Mouse (Mus musculus): ENCODE measurements around the gene Nxph3.

The Nxph3 gene

GRCm38 (mm10) chr11:95493010-95493409 lies 21.4 kb downstream of the Nxph3 start:
- DNase-seq (ENCODE audit: low spot score) = no peak

GRCm38 (mm10) chr11:95492256-95492655 lies 22.1 kb downstream of the Nxph3 start:
- no peak for DNase-seq (ENCODE audit: low spot score)

DNA sequence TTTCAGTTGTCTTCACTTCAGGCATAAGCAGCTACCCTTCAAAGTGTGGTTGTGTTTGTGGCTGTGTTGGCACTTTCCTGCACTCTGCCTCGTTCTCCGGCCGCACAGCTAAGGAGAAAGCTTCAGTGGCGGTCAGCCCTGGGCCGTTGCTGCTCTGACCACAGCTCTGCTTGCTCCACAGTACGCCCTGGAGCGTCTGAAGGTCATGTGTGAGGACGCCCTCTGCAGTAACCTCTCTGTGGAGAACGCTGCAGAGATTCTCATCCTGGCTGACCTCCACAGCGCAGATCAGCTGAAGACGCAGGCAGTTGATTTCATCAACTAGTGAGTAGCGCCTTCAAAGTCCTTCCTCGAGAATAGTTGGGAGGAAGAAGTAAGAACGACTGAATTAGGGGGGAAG lies 24.3 kb downstream of the Nxph3 start:
- no peak for DNase-seq (ENCODE audit: low spot score)

DNA sequence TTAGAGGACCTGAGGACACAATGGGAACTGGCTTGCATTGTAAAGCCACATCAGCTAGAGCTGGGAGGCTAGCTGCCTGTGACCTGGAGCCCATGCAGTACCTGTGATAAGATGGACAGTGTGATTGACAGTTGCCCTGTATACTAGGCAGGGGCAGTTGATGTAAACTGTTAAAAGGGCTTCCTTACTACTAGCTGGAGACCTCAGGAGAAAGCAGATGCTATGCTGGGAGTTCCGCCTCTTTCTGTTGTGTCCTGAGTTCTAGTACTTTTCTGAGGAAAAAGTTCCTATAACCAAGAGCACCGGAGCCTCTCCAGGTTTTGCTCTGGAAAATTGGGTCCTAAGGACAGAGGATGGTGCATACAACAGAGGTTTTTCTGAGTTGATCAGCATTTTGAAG lies 27.1 kb downstream of the Nxph3 start:
- no peak for DNase-seq (ENCODE audit: low spot score)

DNA sequence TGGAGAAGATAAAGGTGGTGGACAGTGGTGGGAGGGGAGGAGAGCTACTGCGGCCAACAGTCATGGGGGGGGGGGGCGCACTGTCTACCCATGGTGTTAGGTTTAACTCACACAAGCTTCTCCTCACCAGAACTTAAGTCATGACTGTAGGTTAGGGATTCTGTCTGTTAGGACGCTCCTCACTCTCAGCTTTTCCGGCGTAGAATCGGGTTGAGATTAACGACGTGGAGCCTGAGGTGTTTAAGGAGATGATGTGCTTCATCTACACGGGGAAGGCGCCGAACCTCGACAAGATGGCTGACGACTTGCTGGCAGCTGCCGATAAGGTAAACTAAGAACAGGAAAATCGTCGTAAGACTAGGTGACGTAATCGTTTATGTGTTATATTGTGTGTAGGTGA lies 28.7 kb downstream of the Nxph3 start:
- no peak for DNase-seq (ENCODE audit: low spot score)

DNA sequence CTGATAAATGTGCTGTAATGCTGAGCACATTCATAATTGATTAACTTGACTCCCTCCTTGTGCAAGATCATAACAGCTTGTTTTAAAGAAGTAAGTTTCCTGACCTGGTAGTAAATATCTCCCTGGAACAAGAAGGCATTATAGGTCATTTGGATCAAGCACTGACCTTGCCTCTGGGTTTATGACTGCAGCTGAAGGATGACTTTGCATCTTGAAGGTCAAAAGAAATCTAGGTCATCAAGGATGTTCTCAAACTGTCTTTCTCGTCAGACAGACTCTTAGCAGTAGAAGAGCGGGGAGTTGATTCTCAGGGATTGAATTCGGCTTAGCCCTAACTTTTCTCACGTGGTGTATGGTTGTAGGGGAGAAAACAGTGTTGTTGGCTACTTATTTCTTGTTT lies 33.7 kb downstream of the Nxph3 start:
- no peak for DNase-seq (ENCODE audit: low spot score)

GRCm38 (mm10) chr11:95479458-95479857 lies 34.9 kb downstream of the Nxph3 start:
- DNase-seq (ENCODE audit: low spot score) = no peak

GRCm38 (mm10) chr11:95476323-95476722 lies 38.0 kb downstream of the Nxph3 start:
- no peak for DNase-seq (ENCODE audit: low spot score)

GRCm38 (mm10) chr11:95473456-95473855 lies 40.9 kb downstream of the Nxph3 start:
- DNase-seq (ENCODE audit: low spot score) = no peak

DNA sequence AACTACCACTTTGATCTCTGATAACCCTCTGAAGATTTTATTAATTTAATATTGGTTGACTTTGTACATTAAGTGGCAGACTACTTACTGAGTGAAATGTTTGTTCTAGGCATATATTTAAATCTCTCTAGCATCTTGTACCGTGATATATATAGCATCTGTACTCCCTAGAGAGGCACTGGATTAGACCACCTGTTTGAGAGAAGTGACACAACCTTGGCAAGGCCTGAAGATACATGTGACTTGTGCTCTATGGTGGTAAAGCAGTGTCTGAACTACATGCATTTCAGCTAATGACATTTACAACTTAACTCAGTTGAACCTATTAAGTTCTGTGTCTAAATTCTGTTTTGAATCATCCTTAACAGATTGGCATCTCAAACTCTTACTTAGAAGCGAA lies 41.4 kb downstream of the Nxph3 start:
- DNase-seq (ENCODE audit: low spot score) = no peak

- DNase-seq (ENCODE audit: low spot score) = no peak
Observed at GRCm38 (mm10) chr11:95467731-95468130, 46.6 kb downstream of the Nxph3 start.

DNA sequence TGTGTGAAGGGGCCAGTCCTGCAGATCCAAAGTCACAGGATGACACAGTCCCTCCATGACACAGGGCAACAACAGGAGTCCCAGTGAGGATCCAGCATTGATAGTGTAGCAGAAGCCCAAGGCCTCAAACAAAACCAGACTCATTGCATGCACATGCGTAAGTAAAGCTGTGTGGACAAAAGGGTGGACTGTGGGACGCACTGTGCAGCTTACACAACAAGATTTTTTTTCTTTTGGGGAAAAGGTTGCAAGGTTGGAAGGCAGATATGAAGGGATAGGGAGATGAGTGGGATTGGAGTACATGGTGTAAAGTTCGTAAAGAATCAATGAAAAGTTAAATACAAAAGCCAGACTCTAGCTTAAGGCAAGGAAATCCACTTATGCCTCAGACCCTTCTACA lies 52.2 kb downstream of the Nxph3 start:
- DNase-seq (ENCODE audit: low spot score) = no peak

GRCm38 (mm10) chr11:95460872-95461271 lies 53.5 kb downstream of the Nxph3 start:
- DNase-seq (ENCODE audit: low spot score) = no peak

All from T-cell, adult 2 months (primary cell).